Mouse (Mus musculus): Measurements from ENCODE around the gene Llcfc1.

The Llcfc1 gene

GRCm38 (mm10) chr6:41684131-41684530 is at the start of gene Llcfc1:
Gene Llcfc1 (plus strand): TSS chr6:41684431.
- in situ Hi-C loops (cut with MboI; ENCODE audit: unreplicated experiment in 2 of 2): no loop called here

GRCm38 (mm10) chr6:41635211-41635610 is 49.0 kb upstream of the Llcfc1 start:
- in situ Hi-C loops (cut with MboI; ENCODE audit: unreplicated experiment in 2 of 2): no loop called here

GRCm38 (mm10) chr6:41636178-41636577 is 48.1 kb upstream of the Llcfc1 start, which contains the start of gene Trpv6:
Gene Trpv6 (minus strand): TSS chr6:41636405.
- in situ Hi-C loops (cut with MboI; ENCODE audit: unreplicated experiment in 2 of 2): no loop called here

GRCm38 (mm10) chr6:41637393-41637792 is 46.8 kb upstream of the Llcfc1 start:
- in situ Hi-C loops (cut with MboI; ENCODE audit: unreplicated experiment in 2 of 2): no loop called here

- in situ Hi-C loops (cut with MboI; ENCODE audit: unreplicated experiment in 2 of 2): no loop called here
These were observed 46.2 kb upstream of the Llcfc1 start for GRCm38 (mm10) chr6:41637927-41638506.

- in situ Hi-C loops (cut with MboI; ENCODE audit: unreplicated experiment in 2 of 2): no loop called here
These were observed 43.8 kb upstream of the Llcfc1 start for GRCm38 (mm10) chr6:41640449-41640848.

- in situ Hi-C loops (cut with MboI; ENCODE audit: unreplicated experiment in 2 of 2): no loop called here
These were observed 42.9 kb upstream of the Llcfc1 start for GRCm38 (mm10) chr6:41641173-41641866.

- in situ Hi-C loops (cut with MboI; ENCODE audit: unreplicated experiment in 2 of 2): no loop called here
These were observed 41.5 kb upstream of the Llcfc1 start for GRCm38 (mm10) chr6:41642765-41643164.

- in situ Hi-C loops (cut with MboI; ENCODE audit: unreplicated experiment in 2 of 2): no loop called here
These were observed 41.0 kb upstream of the Llcfc1 start for GRCm38 (mm10) chr6:41643227-41643626.

GRCm38 (mm10) chr6:41646220-41646619 is 38.0 kb upstream of the Llcfc1 start:
- in situ Hi-C loops (cut with MboI; ENCODE audit: unreplicated experiment in 2 of 2): no loop called here

- in situ Hi-C loops (cut with MboI; ENCODE audit: unreplicated experiment in 2 of 2): no loop called here
These were observed 37.6 kb upstream of the Llcfc1 start for GRCm38 (mm10) chr6:41646672-41647071.

- in situ Hi-C loops (cut with MboI; ENCODE audit: unreplicated experiment in 2 of 2): no loop called here
These were observed 31.1 kb upstream of the Llcfc1 start for GRCm38 (mm10) chr6:41653173-41653572.

GRCm38 (mm10) chr6:41654648-41655047 is 29.6 kb upstream of the Llcfc1 start:
- in situ Hi-C loops (cut with MboI; ENCODE audit: unreplicated experiment in 2 of 2): no loop called here

- in situ Hi-C loops (cut with MboI; ENCODE audit: unreplicated experiment in 2 of 2): no loop called here
These were observed 25.7 kb upstream of the Llcfc1 start for GRCm38 (mm10) chr6:41658487-41658886.

GRCm38 (mm10) chr6:41662320-41662719 is 21.9 kb upstream of the Llcfc1 start:
- in situ Hi-C loops (cut with MboI; ENCODE audit: unreplicated experiment in 2 of 2): no loop called here

GRCm38 (mm10) chr6:41676530-41676929 is 7.7 kb upstream of the Llcfc1 start:
- in situ Hi-C loops (cut with MboI; ENCODE audit: unreplicated experiment in 2 of 2): no loop called here

- in situ Hi-C loops (cut with MboI; ENCODE audit: unreplicated experiment in 2 of 2): no loop called here
These were observed 3.6 kb upstream of the Llcfc1 start, which contains the start of gene Trpv5 for GRCm38 (mm10) chr6:41680669-41681068. Gene Trpv5 (minus strand): TSS chr6:41680769.

GRCm38 (mm10) chr6:41681656-41682055 is 2.6 kb upstream of the Llcfc1 start:
- in situ Hi-C loops (cut with MboI; ENCODE audit: unreplicated experiment in 2 of 2): no loop called here

- in situ Hi-C loops (cut with MboI; ENCODE audit: unreplicated experiment in 2 of 2): no loop called here
These were observed 680 bp downstream of the Llcfc1 start for GRCm38 (mm10) chr6:41684911-41685310.

GRCm38 (mm10) chr6:41685596-41685995 is 1.4 kb downstream of the Llcfc1 start:
- in situ Hi-C loops (cut with MboI; ENCODE audit: unreplicated experiment in 2 of 2): no loop called here

- in situ Hi-C loops (cut with MboI; ENCODE audit: unreplicated experiment in 2 of 2): no loop called here
These were observed 8.0 kb downstream of the Llcfc1 start for GRCm38 (mm10) chr6:41692200-41692599.

GRCm38 (mm10) chr6:41694407-41694806 is 10.2 kb downstream of the Llcfc1 start:
- in situ Hi-C loops (cut with MboI; ENCODE audit: unreplicated experiment in 2 of 2): no loop called here
